Mouse (Mus musculus) liver, embryonic 14.5 days (tissue): ENCODE results near the gene Cbfa2t2. TPM values are rescaled to one million over a fixed set of nuclear protein-coding genes. Genes with fewer than 3 reads are reported as not detected.

ENCODE experiments used
- ATAC-seq: fragments of 200-750 bp; cut with Nextera tagmentation; 2 replicates; pipeline ENCODE4 v1.8.0; 2017; ENCODE audit warnings: moderate number of reproducible peaks, mild to moderate bottlenecking, moderate library complexity; ENCODE audit not compliant: insufficient read depth
- DNase-seq, 3 experiments: peaks; one replicate each; pipeline ENCODE4 v3.0.0-alpha.2; 2012 to 2013; ENCODE audit warnings: low read depth in 3 of 3, low spot score in 3 of 3
- H3K27ac ChIP-seq: fragments of 300-500 bp; sonication (generic); 2 replicates; pipeline ENCODE4 v1.5.1; 2014; ENCODE audit warnings: moderate library complexity, mild to moderate bottlenecking, control low read depth, inconsistent platforms
- H3K27me3 ChIP-seq: fragments of 300-500 bp; sonication (generic); 2 replicates; pipeline ENCODE4 v1.6.1; 2014; ENCODE audit warnings: mild to moderate bottlenecking, low read length, moderate library complexity; ENCODE audit not compliant: control insufficient read depth, insufficient read depth
- H3K36me3 ChIP-seq: fragments of 300-500 bp; sonication (generic); replicated peaks from 2 replicates; pipeline ENCODE4 v1.6.1; 2014; ENCODE audit warnings: low read depth; ENCODE audit not compliant: control insufficient read depth, insufficient read depth
- H3K4me1 ChIP-seq, 2 experiments: fragments of 200-500 bp in 1 of 2; fragments of 300-500 bp in 1 of 2; sonication (generic) in 1 of 2; replicated peaks; 2 replicates each; pipeline ENCODE4 v1.6.1; 2012 to 2014; ENCODE audit warnings: antibody characterized with exemption in 1 of 2, inconsistent platforms in 1 of 2, low read length in 1 of 2; ENCODE audit not compliant: control insufficient read depth in 2 of 2, insufficient read depth in 2 of 2
- H3K4me2 ChIP-seq: fragments of 300-500 bp; sonication (generic); 2 replicates; pipeline ENCODE4 v1.6.1; 2014; ENCODE audit warnings: low read depth, mild to moderate bottlenecking, control low read depth, moderate library complexity
- H3K4me3 ChIP-seq, 2 experiments: fragments of 200-500 bp in 1 of 2; fragments of 300-500 bp in 1 of 2; sonication (generic) in 1 of 2; 2 replicates each; pipeline ENCODE4 v1.5.1; 2012 to 2014; ENCODE audit warnings: low read depth in 2 of 2, low read length in 2 of 2, mild to moderate bottlenecking in 2 of 2, control low read depth in 1 of 2, inconsistent platforms in 1 of 2, moderate library complexity in 1 of 2; ENCODE audit not compliant: insufficient read depth in 1 of 2
- H3K9ac ChIP-seq: fragments of 300-500 bp; sonication (generic); replicated peaks from 2 replicates; pipeline ENCODE4 v1.6.1; 2014; ENCODE audit warnings: mild to moderate bottlenecking, control low read depth, moderate library complexity
- H3K9me3 ChIP-seq: fragments of 300-500 bp; sonication (generic); 2 replicates; pipeline ENCODE4 v1.6.1; 2016; ENCODE audit warnings: low read length, mixed read lengths; ENCODE audit not compliant: control insufficient read depth
- CTCF ChIP-seq: IDR thresholded peaks from 2 replicates; pipeline ENCODE4 v1.5.1; 2016; ENCODE audit warnings: antibody characterized with exemption, low read depth, control low read depth
- EP300 ChIP-seq: IDR thresholded peaks from 2 replicates; pipeline ENCODE4 v1.6.1; 2016; ENCODE audit warnings: antibody characterized with exemption, low read depth
- WGBS: fragments of 180-500 bp; shearing (Covaris S2); extraction: QIAGEN DNeasy Blood & Tissue Kit; methylation state at CpG from one replicate; pipeline ENCODE4 v1.1.7; 2014; ENCODE audit not compliant: insufficient replicate concordance; 5-methylcytosine and 5-hydroxymethylcytosine counted together
- polyA plus RNA-seq, 2 experiments: library from polyadenylated mRNA; depleted of rRNA in 1 of 2; stranded (reverse) in 1 of 2; unstranded in 1 of 2; fragments of >200 nt; fragmentation: Nextera tagmentation in 1 of 2; extraction: Ambion mirVana in 1 of 2; gene quantifications; 2 replicates each; pipeline versions ENCODE4 v1.2.1 to v1.2.3; 2012 to 2014

Cbfa2t2 gene
- polyA plus RNA-seq, 2 experiments = 4.1 to 5.3 TPM

GRCm38 (mm10) chr2:154465914-154466335, 29.6 kb downstream of the Cbfa2t2 start:
- WGBS = 86% methylated on average over 1 of the region's 1 CpGs
- no peak for ATAC-seq
- H3K4me3 ChIP-seq = no peak overlapping the region
- no peaks in the 10 kb centered on the region for H3K27me3 ChIP-seq
- H3K4me1 ChIP-seq = peaks cover 3 to 21% of the 10 kb centered on the region in 2 experiments; a peak in 3 of 4 replicates
- no peak overlapping the region for H3K4me2 ChIP-seq
- no peaks in the 10 kb centered on the region for H3K9me3 ChIP-seq
- no peaks in the 10 kb centered on the region for H3K36me3 ChIP-seq
- no peak overlapping the region for H3K9ac ChIP-seq
- no peak overlapping the region for H3K27ac ChIP-seq
- TF ChIP-seq EP300 (no peak), CTCF (no peak)
- no peak for DNase-seq

- Histone ChIP-seq H3K27me3 (no peaks in the 10 kb centered on the region), H3K27ac (no peak overlapping the region), H3K4me1 (peaks cover 2 to 20% of the 10 kb centered on the region in 2 experiments; a peak in 3 of 4 replicates), H3K4me2 (no peak overlapping the region), H3K4me3 (no peak overlapping the region), H3K9me3 (no peaks in the 10 kb centered on the region), H3K36me3 (no peaks in the 10 kb centered on the region), H3K9ac (no peak overlapping the region)
- DNase-seq = no peak
- TF ChIP-seq EP300 (no peak), CTCF (no peak)
- no peak for ATAC-seq
- WGBS = 69% methylated on average over 5 of the region's 5 CpGs
Measured at GRCm38 (mm10) chr2:154467139-154467538, 30.9 kb downstream of the Cbfa2t2 start.

GRCm38 (mm10) chr2:154474251-154475061, 38.2 kb downstream of the Cbfa2t2 start:
- Histone ChIP-seq H3K4me2 (no peak overlapping the region), H3K9me3 (no peaks in the 10 kb centered on the region), H3K36me3 (no peaks in the 10 kb centered on the region), H3K4me1 (no peaks in the 10 kb centered on the region), H3K9ac (no peak overlapping the region), H3K27me3 (no peaks in the 10 kb centered on the region), H3K4me3 (no peak overlapping the region), H3K27ac (no peak overlapping the region)
- ATAC-seq (no peak), DNase-seq (no peak)
- no peak for TF ChIP-seq CTCF
- WGBS = 71% methylated on average over 1 of the region's 1 CpGs

- TF ChIP-seq EP300 (no peak), CTCF (no peak)
- Histone ChIP-seq H3K27me3 (no peaks in the 10 kb centered on the region), H3K4me1 (no peaks in the 10 kb centered on the region), H3K36me3 (no peaks in the 10 kb centered on the region), H3K27ac (no peak overlapping the region), H3K4me2 (no peak overlapping the region), H3K9ac (no peak overlapping the region), H3K4me3 (no peak overlapping the region), H3K9me3 (no peaks in the 10 kb centered on the region)
- no peak for ATAC-seq
- DNase-seq = no peak
- 47% methylated on average over 1 of the region's 1 CpGs for WGBS
Measured at GRCm38 (mm10) chr2:154475062-154475349, 38.7 kb downstream of the Cbfa2t2 start.

GRCm38 (mm10) chr2:154475861-154476260, 39.6 kb downstream of the Cbfa2t2 start:
- no peak for DNase-seq
- no peak overlapping the region for H3K9ac ChIP-seq
- 91% methylated on average over 7 of the region's 7 CpGs for WGBS

More at GRCm38 (mm10) chr2:154475861-154476260, 39.6 kb downstream of the Cbfa2t2 start:
- TF ChIP-seq EP300 (no peak), CTCF (no peak)
- Histone ChIP-seq H3K4me2 (no peak overlapping the region), H3K4me3 (no peak overlapping the region), H3K27ac (no peak overlapping the region), H3K27me3 (no peaks in the 10 kb centered on the region), H3K4me1 (no peaks in the 10 kb centered on the region), H3K9me3 (no peaks in the 10 kb centered on the region), H3K36me3 (no peaks in the 10 kb centered on the region)
- ATAC-seq = no peak
